Mouse (Mus musculus) neural tube, embryonic 14.5 days (tissue): ENCODE measurements around the gene Gm21190. TPM values are rescaled to one million over a fixed set of nuclear protein-coding genes. Genes with fewer than 3 reads are reported as not detected.
"Not testable (repeated sequence)": the region's sequence is repeated elsewhere in the genome, so short reads cannot be mapped to it uniquely, and the experiment has no call there.

ENCODE experiments used
- ATAC-seq: fragments of 200-750 bp; cut with Nextera tagmentation; 2 replicates; pipeline ENCODE4 v1.8.0; 2017; ENCODE audit warnings: low read depth, mild to moderate bottlenecking, moderate TSS enrichment, moderate library complexity
- H3K27ac ChIP-seq: fragments of 300-500 bp; sonication (generic); 2 replicates; pipeline ENCODE4 v1.5.1; 2014; ENCODE audit warnings: low read depth, mild to moderate bottlenecking, control low read depth, low read length, moderate library complexity, mixed read lengths
- H3K27me3 ChIP-seq: fragments of 300-500 bp; sonication (generic); 2 replicates; pipeline ENCODE4 v1.6.1; 2014; ENCODE audit warnings: low read length; ENCODE audit not compliant: control insufficient read depth, insufficient read depth
- H3K36me3 ChIP-seq: fragments of 300-500 bp; sonication (generic); 2 replicates; pipeline ENCODE4 v1.6.1; 2014; ENCODE audit warnings: low read length, mixed read lengths; ENCODE audit not compliant: control insufficient read depth, insufficient read depth
- H3K4me1 ChIP-seq: fragments of 300-500 bp; sonication (generic); 2 replicates; pipeline ENCODE4 v1.6.1; 2014; ENCODE audit warnings: low read length; ENCODE audit not compliant: control insufficient read depth, insufficient read depth
- H3K4me2 ChIP-seq: fragments of 300-500 bp; sonication (generic); 2 replicates; pipeline ENCODE4 v1.6.1; 2014; ENCODE audit warnings: mild to moderate bottlenecking, low read depth, low read length, control low read depth
- H3K4me3 ChIP-seq: fragments of 300-500 bp; sonication (generic); 2 replicates; pipeline ENCODE4 v1.5.1; 2014; ENCODE audit warnings: low read depth, low read length, control low read depth, mixed read lengths
- H3K9ac ChIP-seq: fragments of 300-500 bp; sonication (generic); replicated peaks from 2 replicates; pipeline ENCODE4 v1.6.1; 2014; ENCODE audit warnings: low read depth, mild to moderate bottlenecking, control low read depth, low read length, mixed read lengths
- H3K9me3 ChIP-seq: fragments of 300-500 bp; sonication (generic); 2 replicates; pipeline ENCODE4 v1.6.1; 2016; ENCODE audit warnings: low read length; ENCODE audit not compliant: control insufficient read depth
- whole genome bisulfite sequencing: fragments of 180-500 bp; shearing (Covaris S2); extraction: QIAGEN DNeasy Blood & Tissue Kit; methylation state at CpG from one replicate; pipeline ENCODE4 v1.1.7; 2014; 5-methylcytosine and 5-hydroxymethylcytosine counted together
- polyA plus RNA-seq: library from polyadenylated mRNA; unstranded; fragments of >200 nt; fragmentation: Nextera tagmentation; extraction: Ambion mirVana; gene quantifications from 2 replicates; pipeline ENCODE4 v1.2.1, GENCODE M21; 2014

The Gm21190 gene
- polyA plus RNA-seq, 1 experiment from 2014 or later = not detected

- H3K36me3 ChIP-seq, H3K4me3 ChIP-seq, H3K27ac ChIP-seq, H3K9me3 ChIP-seq, H3K4me2 ChIP-seq, H3K27me3 ChIP-seq, ATAC-seq, H3K4me1 ChIP-seq, H3K9ac ChIP-seq: not testable (repeated sequence)
- whole genome bisulfite sequencing = 44% methylated on average over 2 of the region's 2 CpGs
Measured at GRCm38 (mm10) chr5:15522028-15522427, 7.0 kb downstream of the Gm21190 start.

- H3K27ac ChIP-seq, H3K4me3 ChIP-seq, H3K27me3 ChIP-seq, H3K4me2 ChIP-seq, H3K36me3 ChIP-seq, H3K9me3 ChIP-seq, H3K9ac ChIP-seq, ATAC-seq, H3K4me1 ChIP-seq: not testable (repeated sequence)
- WGBS = 20% methylated on average over 5 of the region's 5 CpGs
Measured at GRCm38 (mm10) chr5:15520418-15520817, 8.6 kb downstream of the Gm21190 start.

GRCm38 (mm10) chr5:15517150-15517549 is 11.9 kb downstream of the Gm21190 start:
- H3K9ac ChIP-seq, H3K27ac ChIP-seq, H3K4me1 ChIP-seq, H3K9me3 ChIP-seq, H3K27me3 ChIP-seq, H3K4me2 ChIP-seq, H3K4me3 ChIP-seq, H3K36me3 ChIP-seq: not testable (repeated sequence)
- WGBS = 78% methylated on average over 2 of the region's 2 CpGs
- 0 out of 2 replicates have a peak, but pooled peaks have one; percentile 17 for ATAC-seq

- not testable (repeated sequence) for H3K9ac ChIP-seq, H3K27ac ChIP-seq, H3K36me3 ChIP-seq, H3K4me3 ChIP-seq, ATAC-seq, H3K27me3 ChIP-seq, H3K4me2 ChIP-seq, H3K4me1 ChIP-seq
- 70% methylated on average over 3 of the region's 3 CpGs for WGBS
- peaks cover 11% of the 10 kb centered on the region for H3K9me3 ChIP-seq
Measured at GRCm38 (mm10) chr5:15512236-15512635, 16.8 kb downstream of the Gm21190 start.

GRCm38 (mm10) chr5:15509911-15510310 is 19.1 kb downstream of the Gm21190 start:
- H3K4me2 ChIP-seq, H3K9ac ChIP-seq, H3K4me3 ChIP-seq, H3K27me3 ChIP-seq, H3K36me3 ChIP-seq, H3K4me1 ChIP-seq, H3K27ac ChIP-seq, ATAC-seq: not testable (repeated sequence)
- 78% methylated on average over 1 of the region's 1 CpGs for WGBS
- peaks cover 11% of the 10 kb centered on the region for H3K9me3 ChIP-seq

GRCm38 (mm10) chr5:15508460-15509451 is 20.3 kb downstream of the Gm21190 start:
- H3K36me3 ChIP-seq, H3K9ac ChIP-seq, ATAC-seq, H3K4me2 ChIP-seq, H3K27me3 ChIP-seq, H3K27ac ChIP-seq, H3K4me1 ChIP-seq, H3K4me3 ChIP-seq: not testable (repeated sequence)
- WGBS = 73% methylated on average over 6 of the region's 6 CpGs
- peaks cover 11% of the 10 kb centered on the region for H3K9me3 ChIP-seq

- H3K4me2 ChIP-seq, H3K9ac ChIP-seq: not testable (repeated sequence)
- H3K9me3 ChIP-seq = peaks cover 11% of the 10 kb centered on the region
Measured at GRCm38 (mm10) chr5:15507757-15508459, 21.1 kb downstream of the Gm21190 start.

GRCm38 (mm10) chr5:15507309-15507619 is 21.8 kb downstream of the Gm21190 start:
- Histone ChIP-seq H3K27ac (no peak overlapping the region), H3K36me3 (no peaks in the 10 kb centered on the region), H3K9ac (no peak overlapping the region), H3K4me3 (no peak overlapping the region), H3K4me1 (no peaks in the 10 kb centered on the region), H3K9me3 (peaks cover 10% of the 10 kb centered on the region), H3K4me2 (no peak overlapping the region), H3K27me3 (no peaks in the 10 kb centered on the region)
- 76% methylated on average over 3 of the region's 3 CpGs for WGBS
- peak; percentile 58; the same call in 1 of the 2 replicates for ATAC-seq

More at GRCm38 (mm10) chr5:15507757-15508459, 21.1 kb downstream of the Gm21190 start:
- not testable (repeated sequence) for H3K36me3 ChIP-seq, H3K27me3 ChIP-seq, H3K27ac ChIP-seq, H3K4me1 ChIP-seq, H3K4me3 ChIP-seq
- WGBS = 68% methylated on average over 6 of the region's 6 CpGs
- ATAC-seq = peak; percentile 79; the same call in 1 of the 2 replicates
